Mouse (Mus musculus): Measurements from ENCODE around the gene Dhrs7b. TPM values are rescaled to one million over a fixed set of nuclear protein-coding genes. Genes with fewer than 3 reads are reported as not detected.
"Not testable (repeated sequence)": the region's sequence is repeated elsewhere in the genome, so short reads cannot be mapped to it uniquely, and the experiment has no call there.

The Dhrs7b gene
- total RNA-seq, 2 experiments from 2014 or later: 14.8 to 18.2 TPM

DNA sequence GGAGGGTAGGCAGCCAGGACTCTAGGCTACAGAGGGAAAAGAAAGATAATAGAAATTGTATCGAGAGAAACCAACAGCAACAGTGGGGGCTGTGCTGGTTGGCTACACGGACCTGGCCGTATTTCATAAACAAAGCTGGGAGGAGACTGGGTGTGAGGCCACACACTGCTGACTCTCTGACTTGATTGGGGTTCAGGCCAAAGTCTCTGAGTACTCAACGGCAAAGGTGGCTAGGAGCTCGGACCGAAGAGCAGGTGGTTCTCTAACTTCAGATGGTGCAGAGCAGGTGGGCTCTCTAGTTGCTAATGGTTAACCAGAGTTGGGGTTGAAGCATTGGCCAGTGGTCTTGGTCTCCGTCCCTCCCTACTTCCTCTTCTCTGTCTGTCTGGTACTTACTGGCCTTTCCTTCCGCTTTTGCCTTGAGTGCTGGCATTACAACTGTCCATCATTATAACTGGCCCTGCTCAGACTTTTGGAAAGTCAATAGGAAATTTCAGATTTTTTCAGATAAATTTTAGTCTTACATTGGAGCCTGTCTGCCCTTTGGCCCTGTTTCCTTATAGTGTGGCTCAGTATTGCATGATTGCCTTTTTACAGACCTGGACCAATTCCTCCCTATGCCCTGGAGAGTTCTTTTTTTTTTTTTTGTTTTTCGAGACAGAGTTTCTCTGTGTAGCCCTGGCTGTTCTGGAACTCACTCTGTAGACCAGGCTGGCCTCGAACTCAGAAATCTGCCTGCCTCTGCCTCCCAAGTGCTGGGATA is 7.4 kb downstream of the Dhrs7b start:
- peak; percentile 65 for ATAC-seq (replicated peaks; ENCODE audit: poor library complexity, severe bottlenecking)

DNA sequence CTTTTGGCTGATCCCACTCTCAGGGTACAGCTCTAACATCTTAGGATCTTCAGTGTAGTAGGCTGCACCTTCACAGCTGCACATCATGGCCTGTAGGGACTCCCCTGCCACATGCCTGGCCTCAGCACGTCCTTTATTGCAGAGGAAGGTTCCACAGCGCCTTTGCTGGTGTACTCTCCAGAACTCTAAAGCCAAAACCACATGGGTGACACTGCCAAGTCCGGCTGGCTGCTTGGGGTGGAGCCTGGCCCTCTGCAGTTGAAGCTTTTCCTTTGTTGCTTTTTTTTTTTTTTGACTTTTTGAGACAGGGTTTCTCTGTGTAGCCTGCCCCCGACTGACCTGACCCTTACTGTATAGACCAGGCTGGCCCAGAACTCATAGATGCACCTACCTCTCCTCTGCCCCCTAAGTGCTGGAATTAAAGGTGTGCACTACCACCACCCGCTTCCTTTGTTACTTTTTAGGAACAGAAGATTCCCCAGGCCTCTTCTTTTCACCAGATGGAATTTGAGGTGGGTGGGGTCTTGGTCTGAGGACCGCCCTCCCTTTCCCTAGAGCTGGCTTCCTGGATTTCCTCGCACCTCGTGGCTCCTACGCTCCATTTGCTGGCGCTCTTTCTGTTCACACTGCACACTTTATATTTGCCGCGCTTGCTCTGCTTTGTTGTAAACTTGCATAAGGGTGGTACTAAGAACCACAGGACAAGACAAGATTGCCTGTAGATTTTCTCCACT is 11.2 kb downstream of the Dhrs7b start:
- peak; percentile 43 for ATAC-seq (replicated peaks; ENCODE audit: poor library complexity, severe bottlenecking)

DNA sequence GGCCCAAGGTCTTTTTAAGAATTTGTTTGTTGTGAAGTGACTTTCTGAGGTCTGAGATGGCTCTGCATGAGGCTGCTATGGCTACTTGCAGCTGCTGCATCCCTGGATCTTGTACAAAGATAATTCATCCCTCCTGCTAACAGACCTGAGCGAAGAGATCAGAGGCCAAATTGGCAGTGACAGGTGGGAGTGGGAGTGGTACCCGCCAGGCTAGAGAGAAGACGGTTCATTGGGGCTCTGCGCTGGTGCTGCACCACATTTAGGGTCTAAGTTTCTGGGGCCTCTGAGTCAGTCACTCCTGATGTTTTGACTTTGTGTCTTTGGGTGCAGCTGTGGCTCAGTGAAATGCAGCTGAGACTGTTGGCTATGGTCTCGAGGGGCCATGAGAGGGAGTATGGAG is 13.0 kb downstream of the Dhrs7b start:
- no peak for ATAC-seq (replicated peaks; ENCODE audit: poor library complexity, severe bottlenecking)

DNA sequence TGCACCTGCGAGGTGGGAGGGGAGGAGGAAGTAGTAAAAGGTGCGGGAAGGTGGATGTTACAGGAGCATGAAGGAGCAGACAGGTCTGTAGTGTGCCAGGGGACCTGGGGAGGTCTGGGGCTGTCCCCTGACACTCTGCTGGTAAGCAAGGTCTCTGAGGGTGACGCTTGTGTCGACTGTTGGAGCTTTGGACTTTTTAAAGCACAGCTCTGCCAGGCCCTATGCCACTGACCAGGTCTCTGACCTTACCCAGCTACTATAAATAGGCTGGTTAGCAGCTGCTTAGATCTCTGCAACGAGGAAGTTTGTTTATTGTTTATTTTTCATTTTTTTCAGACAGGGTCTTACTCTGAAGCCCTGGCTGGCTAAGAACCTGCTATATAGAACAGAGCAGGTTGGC is 15.0 kb downstream of the Dhrs7b start:
- ATAC-seq (replicated peaks; ENCODE audit: poor library complexity, severe bottlenecking): no peak

DNA sequence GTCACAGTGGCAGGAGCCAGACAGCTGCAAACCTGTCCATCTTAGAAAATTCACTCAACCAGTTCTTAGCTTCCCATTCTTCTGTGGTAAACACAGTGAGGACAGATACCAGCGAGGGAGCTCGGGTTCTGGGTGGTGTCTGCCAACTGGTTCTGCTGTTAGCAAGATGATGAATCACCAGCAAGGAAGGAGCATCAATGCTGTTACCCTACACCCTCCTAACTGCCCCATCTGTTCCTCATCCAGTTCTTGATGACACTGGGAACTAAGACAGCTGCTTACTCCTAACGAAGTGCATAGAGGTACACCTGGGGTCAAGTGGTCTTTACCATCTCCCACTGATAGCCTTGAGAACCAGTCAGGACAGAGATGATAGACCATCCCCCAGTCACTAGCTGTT is 26.2 kb downstream of the Dhrs7b start:
- ATAC-seq (replicated peaks; ENCODE audit: poor library complexity, severe bottlenecking): no peak

DNA sequence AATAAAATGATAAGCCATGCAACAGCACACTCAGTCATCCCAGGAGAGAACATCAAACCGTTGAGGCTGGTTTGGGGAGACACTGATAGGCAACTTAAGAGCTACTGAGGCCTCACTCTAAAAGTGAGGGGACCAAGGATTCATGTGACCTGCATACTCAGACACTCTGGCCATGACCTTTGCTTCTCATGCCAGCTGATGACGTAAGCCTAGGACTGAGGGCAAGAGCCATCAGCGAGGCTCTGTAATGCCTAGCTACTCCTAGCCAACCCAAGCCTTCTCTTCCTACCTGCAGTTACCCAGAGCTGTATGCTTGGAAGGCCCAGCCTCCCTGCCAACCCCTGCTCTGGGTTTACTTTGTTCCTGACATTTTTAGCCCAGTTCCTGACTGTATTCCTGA is 31.6 kb downstream of the Dhrs7b start:
- no peak for ATAC-seq (replicated peaks; ENCODE audit: poor library complexity, severe bottlenecking)

DNA sequence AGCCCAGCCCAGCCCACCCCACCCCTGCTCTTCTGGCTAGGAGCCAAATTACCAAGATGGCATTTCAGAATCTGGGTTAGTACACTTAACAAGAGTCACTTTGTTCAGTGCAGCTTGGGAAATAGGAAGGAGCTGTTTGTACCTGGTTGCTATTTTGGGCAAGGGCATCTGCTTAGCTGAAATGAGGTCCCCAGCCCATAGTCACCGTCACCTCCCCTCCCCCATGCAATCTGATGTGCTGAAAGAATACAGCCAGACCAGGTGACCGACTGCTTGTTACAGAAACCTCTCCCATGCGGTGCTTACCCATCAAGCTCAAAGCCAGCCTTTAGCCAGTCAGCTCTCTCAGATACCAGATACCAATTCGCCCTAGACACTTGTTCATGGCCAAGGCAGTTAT is 32.8 kb downstream of the Dhrs7b start:
- ATAC-seq (replicated peaks; ENCODE audit: poor library complexity, severe bottlenecking): no peak

DNA sequence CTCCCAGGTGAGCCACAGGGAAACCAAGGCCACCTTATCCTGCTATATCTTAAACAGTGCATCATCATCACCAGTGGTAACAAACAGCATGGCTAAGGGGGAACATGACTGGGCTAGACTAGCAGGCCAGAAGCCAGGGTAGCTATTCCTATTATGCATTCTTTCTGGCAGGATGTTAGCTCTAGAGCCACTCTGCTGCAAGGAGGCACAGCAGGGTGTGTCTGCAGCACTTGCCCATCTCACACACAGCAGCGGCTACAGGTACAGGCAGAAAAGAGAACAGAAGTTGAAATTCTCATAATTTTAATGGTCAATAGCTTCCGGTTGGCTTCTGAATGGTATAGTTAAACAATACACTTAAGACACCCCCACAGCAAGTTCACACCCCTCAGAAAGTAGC is 33.7 kb downstream of the Dhrs7b start:
- no peak for ATAC-seq (replicated peaks; ENCODE audit: poor library complexity, severe bottlenecking)

DNA sequence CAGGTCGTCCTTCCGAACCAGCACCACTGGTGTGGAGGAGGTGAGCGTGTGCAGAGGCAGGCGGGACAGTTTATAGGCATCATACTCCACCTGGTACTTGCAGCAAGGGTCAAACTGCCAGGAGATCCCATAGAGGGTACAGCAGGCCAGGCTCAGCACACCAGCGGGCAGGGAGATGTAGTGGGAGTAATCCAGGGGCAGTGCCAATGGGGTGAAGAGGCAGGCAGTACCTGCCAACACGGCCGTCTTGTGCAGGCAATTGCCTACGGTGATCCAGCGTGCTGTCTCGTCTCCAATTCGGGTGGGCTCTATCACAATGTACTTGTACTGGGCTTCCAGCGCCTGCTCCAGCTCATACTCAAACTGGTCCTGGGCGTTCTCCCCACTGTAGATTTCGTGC is 34.5 kb downstream of the Dhrs7b start:
- no peak for ATAC-seq (replicated peaks; ENCODE audit: poor library complexity, severe bottlenecking)

DNA sequence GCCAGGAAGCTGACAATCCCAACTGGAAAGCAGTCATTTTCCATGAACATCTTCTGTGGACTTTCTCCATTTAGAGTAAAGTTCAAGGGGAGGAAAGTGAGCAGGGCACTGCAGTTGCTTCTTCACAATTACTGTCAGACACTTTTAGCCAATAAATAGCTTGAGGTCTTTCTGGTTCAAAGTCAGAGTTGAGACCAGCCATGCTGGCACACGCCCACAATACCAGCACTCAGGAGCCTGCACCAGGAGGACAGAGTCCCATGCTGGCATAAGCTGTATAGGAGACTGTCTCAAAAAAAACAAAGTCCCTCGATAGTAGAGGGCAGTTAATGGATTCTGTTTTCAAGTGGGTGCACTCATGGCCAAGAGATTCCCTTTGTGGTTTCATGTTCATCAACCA is 35.6 kb downstream of the Dhrs7b start:
- ATAC-seq (replicated peaks; ENCODE audit: poor library complexity, severe bottlenecking): no peak

DNA sequence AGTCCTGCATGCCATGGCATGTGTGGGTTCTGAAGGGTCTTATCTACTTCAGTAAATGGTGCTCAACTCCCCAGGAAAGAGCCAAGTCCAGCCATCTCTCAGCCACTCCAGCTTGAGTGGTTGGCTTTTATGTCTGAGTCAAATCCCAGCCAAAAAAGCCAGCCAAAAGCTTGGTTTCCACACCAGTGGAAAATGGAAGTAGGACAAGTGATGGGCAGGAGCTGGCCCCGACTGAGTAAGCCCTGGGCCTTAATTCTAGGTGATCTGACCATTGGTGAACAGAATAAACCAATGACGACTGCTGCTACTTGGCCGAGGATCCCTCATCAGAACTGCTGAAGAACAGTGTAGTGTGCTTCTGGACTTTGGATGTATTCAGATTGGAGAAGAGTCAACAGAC is 37.0 kb downstream of the Dhrs7b start:
- ATAC-seq (replicated peaks; ENCODE audit: poor library complexity, severe bottlenecking): no peak

DNA sequence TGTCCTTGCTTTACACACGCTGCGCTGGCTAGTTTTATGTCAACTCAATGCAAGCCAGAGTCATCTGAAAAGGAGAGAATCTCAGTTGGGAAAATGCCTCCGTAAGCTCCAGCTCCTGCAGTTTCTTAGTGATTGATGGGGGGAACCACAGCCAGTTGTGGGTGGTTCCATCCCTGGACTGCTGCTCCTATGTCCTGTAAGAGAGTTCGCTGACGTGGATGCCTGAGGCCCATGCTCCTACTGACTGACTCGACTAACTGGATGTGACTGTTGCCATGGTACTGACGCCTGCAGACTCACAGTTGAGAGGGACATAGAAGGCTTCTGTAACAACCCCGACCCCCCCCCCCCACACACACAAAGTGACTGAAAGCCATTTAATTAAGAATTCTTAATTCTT is 37.5 kb downstream of the Dhrs7b start:
- ATAC-seq (replicated peaks; ENCODE audit: poor library complexity, severe bottlenecking): no peak

DNA sequence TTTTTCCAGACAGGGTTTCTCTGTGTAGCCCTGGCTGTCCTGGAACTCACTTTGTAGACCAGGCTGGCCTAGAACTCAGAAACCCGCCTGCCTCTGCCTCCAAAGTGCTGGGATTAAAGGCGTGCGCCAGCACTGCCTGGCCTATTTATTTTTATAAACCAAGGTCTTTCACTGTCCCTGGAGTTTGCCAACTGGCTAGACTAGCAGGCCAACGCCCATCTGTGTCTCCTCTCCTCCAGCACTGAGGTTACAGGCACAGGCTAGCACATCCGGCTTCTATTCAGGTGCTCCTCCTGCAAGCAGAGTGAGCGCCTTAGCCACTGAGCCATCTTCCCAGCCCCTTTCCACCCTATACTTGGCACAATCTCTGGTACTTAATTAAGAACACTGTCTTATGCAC is 39.0 kb downstream of the Dhrs7b start:
- ATAC-seq (replicated peaks; ENCODE audit: poor library complexity, severe bottlenecking): not testable (repeated sequence)

DNA sequence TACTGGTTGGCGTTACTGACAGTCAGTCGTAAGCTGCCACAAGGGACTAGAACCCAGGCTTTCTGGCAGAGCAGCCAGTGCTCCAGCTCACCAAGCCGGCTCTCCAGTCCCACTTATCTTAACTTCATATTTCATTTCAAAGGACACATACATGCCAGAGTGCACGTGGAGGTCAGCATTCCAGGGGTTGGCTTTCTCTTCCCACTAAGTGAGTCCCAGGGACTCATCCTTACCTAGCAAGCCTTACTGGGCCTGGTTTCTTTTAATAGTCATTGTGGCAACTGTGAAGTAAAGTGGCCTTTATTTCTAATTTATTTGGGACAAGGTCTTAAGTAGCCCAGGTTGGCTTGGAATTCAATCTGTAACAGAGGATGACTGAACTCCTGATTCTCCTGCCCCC is 41.0 kb downstream of the Dhrs7b start:
- no peak for ATAC-seq (replicated peaks; ENCODE audit: poor library complexity, severe bottlenecking)

DNA sequence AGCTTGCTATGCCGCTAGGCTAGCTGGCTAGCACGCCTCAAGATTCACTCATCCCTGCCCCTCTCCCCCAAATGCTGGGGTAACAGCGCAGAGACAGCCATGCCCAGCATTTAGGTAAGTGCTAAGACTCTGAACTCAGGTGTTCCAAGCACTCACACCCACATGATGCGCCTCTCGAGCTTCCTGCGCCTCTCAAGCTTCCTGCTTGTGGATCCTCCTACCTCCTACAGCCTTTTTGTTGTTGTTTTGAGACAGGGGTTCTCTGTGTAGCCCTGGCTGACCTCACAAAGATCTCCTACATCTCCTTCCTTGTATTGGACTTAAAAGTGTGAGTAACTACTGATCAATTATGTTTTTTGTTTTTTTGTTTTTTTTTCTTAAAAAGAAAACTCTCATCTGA is 42.7 kb downstream of the Dhrs7b start:
- no peak for ATAC-seq (replicated peaks; ENCODE audit: poor library complexity, severe bottlenecking)

DNA sequence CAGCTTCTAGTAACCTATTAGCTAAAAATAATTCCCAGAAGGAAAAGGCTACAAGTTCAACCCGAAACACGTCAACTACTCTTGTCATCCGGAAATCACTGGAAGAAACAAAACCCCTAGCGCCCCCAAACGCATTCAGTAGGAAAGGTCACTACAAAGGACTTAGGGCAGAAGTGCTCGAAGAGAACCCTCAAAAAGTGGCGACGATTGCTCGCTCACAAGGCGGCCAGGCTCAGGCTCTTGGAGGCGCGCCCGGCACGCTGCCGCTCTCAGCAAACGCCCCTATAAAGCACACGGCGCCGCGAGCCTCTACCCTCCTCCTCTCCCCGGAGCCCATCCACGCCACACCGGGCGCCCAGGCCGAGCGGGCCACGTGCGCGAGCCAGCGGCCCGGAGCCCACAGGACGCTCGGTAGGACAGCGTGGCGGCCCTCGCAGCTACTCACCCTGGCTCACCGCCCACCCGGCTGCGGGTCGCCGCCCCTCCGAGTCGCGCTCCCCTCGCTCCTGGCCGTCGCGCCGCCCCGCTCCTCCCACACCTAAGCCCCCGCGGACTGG is 47.7 kb downstream of the Dhrs7b start:
- peak; percentile 5 for ATAC-seq (replicated peaks; ENCODE audit: poor library complexity, severe bottlenecking)

DNA sequence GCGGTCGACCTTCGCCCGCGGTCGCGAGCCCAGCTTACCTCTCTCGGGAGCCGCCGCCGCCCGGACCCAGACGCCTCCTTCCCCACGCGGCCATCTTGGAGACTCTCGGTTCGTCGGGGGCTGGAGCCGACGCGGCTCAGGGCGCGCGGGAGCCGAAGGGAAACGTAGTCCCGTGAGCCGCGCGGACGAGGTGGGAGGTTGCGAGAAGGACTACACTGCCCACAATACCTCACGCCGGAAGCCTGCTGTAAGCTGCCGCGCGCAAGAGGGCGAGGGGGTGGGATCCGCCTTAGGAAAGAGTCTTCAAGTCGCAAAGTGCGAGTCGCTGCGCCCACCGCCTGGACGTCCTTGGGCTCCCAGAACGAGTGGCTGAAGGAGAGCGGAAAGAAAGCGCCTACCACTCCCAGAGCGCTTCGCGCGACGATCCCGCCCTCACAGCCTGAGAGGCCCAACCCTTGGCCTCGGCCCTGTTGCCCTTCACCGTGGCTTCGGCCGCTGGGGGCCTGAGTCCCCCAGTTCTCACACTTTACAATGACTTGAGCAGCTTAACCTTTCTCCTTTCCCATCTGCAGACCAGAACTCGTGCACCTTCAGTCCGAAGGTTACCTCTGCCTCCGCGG is 48.4 kb downstream of the Dhrs7b start, which contains the start of gene Tmem11:
TSS of gene Tmem11 (minus strand) at position 598 of the 620 bp plus-strand sequence.
- ATAC-seq (replicated peaks; ENCODE audit: poor library complexity, severe bottlenecking): peak; percentile 88

DNA sequence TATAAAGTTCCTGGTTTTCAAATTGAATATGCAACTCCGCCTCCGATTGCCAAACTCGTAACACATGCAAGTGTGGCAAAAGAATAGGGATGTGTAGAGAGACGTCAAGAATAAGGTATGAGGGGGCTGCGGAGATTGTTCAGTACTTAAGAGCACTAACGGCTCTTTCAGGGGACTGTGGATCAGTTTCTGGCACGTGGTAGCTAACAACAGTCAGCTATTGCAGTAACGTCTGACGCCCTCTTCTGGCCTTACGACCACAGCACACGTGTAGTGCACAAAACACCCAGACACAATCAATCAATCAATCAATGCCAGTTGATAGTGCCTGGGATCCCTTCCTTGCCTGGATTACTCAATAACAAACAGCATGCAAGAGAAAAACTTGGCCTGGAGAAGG is 49.0 kb downstream of the Dhrs7b start:
- ATAC-seq (replicated peaks; ENCODE audit: poor library complexity, severe bottlenecking): peak; percentile 62

DNA sequence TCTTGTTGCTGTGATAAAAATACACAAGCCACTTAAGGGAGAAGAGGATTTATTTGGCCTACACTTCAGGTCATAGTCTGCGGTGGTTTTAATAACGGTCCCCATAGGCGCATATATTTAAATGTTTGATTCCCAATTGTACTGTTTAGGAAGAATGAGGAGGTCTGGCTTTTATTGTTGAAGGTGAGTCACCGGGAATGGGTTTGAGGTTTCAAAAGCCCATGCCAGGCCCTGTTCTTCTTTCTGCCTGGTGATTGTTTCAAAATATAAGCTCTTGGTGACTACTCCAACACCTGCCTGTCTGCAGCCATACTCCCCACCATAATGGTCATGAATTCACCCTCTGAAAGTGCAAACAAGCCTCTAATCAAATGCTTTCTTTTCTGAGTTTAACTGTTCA is 50.1 kb downstream of the Dhrs7b start:
- ATAC-seq (replicated peaks; ENCODE audit: poor library complexity, severe bottlenecking): no peak

DNA sequence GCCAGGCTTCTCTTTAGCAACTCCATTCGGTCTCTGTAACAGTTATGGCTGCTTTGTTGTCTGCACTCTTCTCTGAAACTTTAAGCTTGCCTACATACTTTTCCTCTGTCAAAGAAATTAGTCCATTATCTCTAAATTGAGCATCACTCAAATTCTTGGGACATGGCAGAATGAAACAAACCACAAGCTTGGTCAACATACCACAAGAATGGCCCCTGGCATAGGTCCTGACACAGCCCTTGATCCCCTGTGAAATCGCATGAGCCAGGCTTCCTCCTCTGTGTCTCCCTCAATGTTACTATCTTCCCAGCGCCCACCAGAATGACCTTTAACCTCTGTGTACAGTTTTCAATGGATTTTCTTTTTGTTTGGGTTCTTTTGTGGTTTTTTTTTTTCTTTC is 52.0 kb downstream of the Dhrs7b start:
- ATAC-seq (replicated peaks; ENCODE audit: poor library complexity, severe bottlenecking): no peak

DNA sequence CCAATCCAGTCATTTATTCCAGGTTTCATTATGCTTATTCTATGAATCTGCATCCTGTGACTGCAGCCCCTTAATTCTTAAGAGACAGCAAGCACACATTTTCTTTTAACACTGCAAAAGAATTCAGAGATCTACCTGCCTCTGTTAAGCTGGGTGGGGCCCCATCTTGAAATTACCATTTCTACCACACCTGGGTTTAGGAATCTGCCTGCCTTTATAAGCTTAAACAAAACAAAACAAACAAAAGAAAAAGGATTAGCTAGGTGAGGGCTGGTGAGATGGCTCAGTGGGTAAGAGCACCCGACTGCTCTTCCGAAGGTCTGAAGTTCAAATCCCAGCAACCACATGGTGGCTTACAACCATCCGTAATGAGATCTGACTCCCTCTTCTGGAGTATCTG is 56.6 kb downstream of the Dhrs7b start:
- not testable (repeated sequence) for ATAC-seq (replicated peaks; ENCODE audit: poor library complexity, severe bottlenecking)

Data from granulocyte monocyte progenitor cell, adult 5-6 weeks (primary cell).